In genomic region chr2:18979675-18980074, GRCm38 (mm10) we compare ENCODE assay signal across 28 mouse cellular contexts. TPM values are rescaled to one million over a fixed set of nuclear protein-coding genes. Genes with fewer than 3 reads are reported as not detected.
A peak's percentile ranks its signal among the peaks of the same experiment; 100 is the strongest.
DNase-seq lines count a peak whose midpoint lies in the region; ATAC-seq and TF ChIP-seq lines count a peak whose summit lies in the region.
"Had no signal": no experiment of that assay in that cellular context is flagged by ENCODE, and none has a peak within 500 bp of the region (broad histone marks: within the 10 kb centered on the region; RNA-seq: fewer than 3 reads in every experiment).

No protein-coding gene starts in this region.

- H3K4me3 ChIP-seq in neural tube, embryonic 12.5 days = no peak overlapping the region
- H3K4me3 ChIP-seq in myocyte = no peak overlapping the region
- no peak overlapping the region for H3K4me3 ChIP-seq in kidney, embryonic 14.5 days (ENCODE audit: low read length)
- H3K4me3 ChIP-seq: embryonic facial prominence, embryonic 13.5 days; forebrain, embryonic 10.5 days; heart, adult 2 months; heart, embryonic 13.5 days; hindbrain, embryonic 10.5 days; limb, embryonic 10.5 days; limb, embryonic 15.5 days; liver, embryonic 15.5 days; midbrain, embryonic 10.5 days; midbrain, embryonic 15.5 days had no signal

- H3K4me1 ChIP-seq in neural tube, embryonic 12.5 days = peaks cover 9% of the 10 kb centered on the region; the same call in 1 of the 2 replicates
- H3K4me1 ChIP-seq in kidney, embryonic 14.5 days (ENCODE audit: control insufficient read depth, insufficient read depth, low read length) = no peaks in the 10 kb centered on the region; the same call in 1 of the 2 replicates
- H3K4me1 ChIP-seq: midbrain, embryonic 15.5 days had no signal

- no peak for DNase-seq in frontal cortex, postnatal 25 days (ENCODE audit: low spot score in 2 of 2)
- no peak for DNase-seq in neural tube, embryonic 10.5 days (ENCODE audit: extremely low spot score, low spot score)
- DNase-seq in natural killer cell, adult 2 months (ENCODE audit: low spot score in 2 of 2) = no peak
- DNase-seq: adrenal gland, postnatal 14 days; cerebellum, adult 18-20 months; cerebellum, postnatal 10 days; gastrocnemius, postnatal 36 days; heart, adult 2 months; heart, postnatal 10 days; kidney, adult 18-20 months; kidney, postnatal 36 days; lung, embryonic 14.5 days; thymus, postnatal 25 days had no signal

- no peak overlapping the region for H3K9ac ChIP-seq in neural tube, embryonic 12.5 days
- H3K9ac ChIP-seq in kidney, embryonic 14.5 days (ENCODE audit: low read depth, low read length) = no peak overlapping the region
- H3K9ac ChIP-seq: embryonic facial prominence, embryonic 13.5 days; heart, embryonic 13.5 days; limb, embryonic 15.5 days; liver, embryonic 15.5 days; lung, embryonic 14.5 days; midbrain, embryonic 15.5 days had no signal

- WGBS in neural tube, embryonic 12.5 days = 47% methylated on average over 7 of the region's 7 CpGs
- 74% methylated on average over 7 of the region's 7 CpGs for WGBS in kidney, embryonic 14.5 days

- no peak for TF ChIP-seq POLR2A in myocyte (IDR thresholded peaks at IDR 0.05; ENCODE audit: insufficient read length, low read depth)

- peaks cover 39% of the 10 kb centered on the region for H3K79me2 ChIP-seq in myocyte (ENCODE audit: control insufficient read depth, insufficient read depth)

- ATAC-seq in frontal cortex, adult (ENCODE audit: low TSS enrichment) = peak; percentile 93
- no peak for ATAC-seq in neural tube, embryonic 12.5 days (ENCODE audit: low FRiP score, low read depth)
- no peak for ATAC-seq in kidney, embryonic 14.5 days (ENCODE audit: low FRiP score, low TSS enrichment)
- ATAC-seq: forebrain, embryonic 16.5 days; hindbrain, embryonic 16.5 days; midbrain, embryonic 15.5 days had no signal

- H3K9me3 ChIP-seq in neural tube, embryonic 12.5 days = no peaks in the 10 kb centered on the region
- H3K9me3 ChIP-seq in kidney, embryonic 14.5 days (ENCODE audit: control insufficient read depth, low read length) = peaks cover 3% of the 10 kb centered on the region; the same call in 1 of the 2 replicates
- H3K9me3 ChIP-seq: embryonic facial prominence, embryonic 13.5 days; forebrain, embryonic 10.5 days; heart, embryonic 13.5 days; hindbrain, embryonic 10.5 days; limb, embryonic 10.5 days; limb, embryonic 15.5 days; liver, embryonic 15.5 days; midbrain, embryonic 10.5 days; midbrain, embryonic 15.5 days had no signal

- no peak overlapping the region for H3ac ChIP-seq in myocyte (ENCODE audit: control insufficient read depth, insufficient read length)

- no peaks in the 10 kb centered on the region for H3K27me3 ChIP-seq in neural tube, embryonic 12.5 days (replicated peaks)
- H3K27me3 ChIP-seq in myocyte (ENCODE audit: control insufficient read depth, insufficient read depth, insufficient read length) = no peaks in the 10 kb centered on the region
- no peaks in the 10 kb centered on the region for H3K27me3 ChIP-seq in kidney, embryonic 14.5 days (ENCODE audit: control insufficient read depth, insufficient read depth, low read length)
- H3K27me3 ChIP-seq: embryonic facial prominence, embryonic 13.5 days; heart, embryonic 13.5 days; limb, embryonic 15.5 days; liver, embryonic 15.5 days; midbrain, embryonic 15.5 days had no signal

- H3K36me3 ChIP-seq in neural tube, embryonic 12.5 days = no peaks in the 10 kb centered on the region
- H3K36me3 ChIP-seq in myocyte (ENCODE audit: control insufficient read depth, insufficient read depth) = no peaks in the 10 kb centered on the region
- no peaks in the 10 kb centered on the region for H3K36me3 ChIP-seq in kidney, embryonic 14.5 days (ENCODE audit: control insufficient read depth, insufficient read depth, low read length)
- H3K36me3 ChIP-seq: embryonic facial prominence, embryonic 13.5 days; forebrain, embryonic 10.5 days; heart, embryonic 13.5 days; hindbrain, embryonic 10.5 days; limb, embryonic 10.5 days; limb, embryonic 15.5 days; liver, embryonic 15.5 days; midbrain, embryonic 10.5 days; midbrain, embryonic 15.5 days had no signal

- 0 out of 2 replicates have a peak overlapping the region, but pooled peaks have one; percentile 7 for H3K4me2 ChIP-seq in neural tube, embryonic 12.5 days (replicated peaks)
- no peak overlapping the region for H3K4me2 ChIP-seq in myocyte (ENCODE audit: low read depth)
- H3K4me2 ChIP-seq in kidney, embryonic 14.5 days (replicated peaks; ENCODE audit: low read depth, low read length) = no peak overlapping the region
- H3K4me2 ChIP-seq: embryonic facial prominence, embryonic 13.5 days; heart, embryonic 13.5 days; limb, embryonic 15.5 days; liver, embryonic 15.5 days; lung, embryonic 14.5 days; midbrain, embryonic 15.5 days had no signal

- no peak overlapping the region for H3K27ac ChIP-seq in neural tube, embryonic 12.5 days
- H3K27ac ChIP-seq in kidney, embryonic 14.5 days (ENCODE audit: low read depth, low read length) = no peak overlapping the region
- H3K27ac ChIP-seq: embryonic facial prominence, embryonic 13.5 days; forebrain, embryonic 10.5 days; heart, adult 2 months; heart, embryonic 13.5 days; hindbrain, embryonic 10.5 days; limb, embryonic 10.5 days; limb, embryonic 15.5 days; liver, embryonic 15.5 days; midbrain, embryonic 10.5 days; midbrain, embryonic 15.5 days had no signal

TF ChIP-seq in myocyte, 11 proteins besides CTCF, POLR2A, EP300 and RAD21:
- TF ChIP-seq E2F4 (IDR thresholded peaks at IDR 0.05; ENCODE audit: insufficient read depth) (no peak), MYOD1 (IDR thresholded peaks at IDR 0.05; ENCODE audit: control insufficient read depth in 1 of 3, insufficient read length in 2 of 3, low read depth in 2 of 3) (peak in 2 of 3 experiments; percentile 28 to 66), MYOG (IDR thresholded peaks at IDR 0.05; ENCODE audit: control insufficient read depth in 1 of 3, insufficient read depth in 1 of 3, insufficient read length in 2 of 3, low read depth in 2 of 3) (peak in 1 of 3 experiments; percentile 56), CEBPB (IDR thresholded peaks at IDR 0.05; ENCODE audit: insufficient read depth, poor library complexity, severe bottlenecking) (no peak), USF1 (IDR thresholded peaks at IDR 0.05; ENCODE audit: low read depth) (no peak), TCF3 (IDR thresholded peaks at IDR 0.05; ENCODE audit: insufficient read length, low read depth) (no peak), TCF12 (IDR thresholded peaks at IDR 0.05; ENCODE audit: insufficient read depth, poor library complexity, severe bottlenecking) (no peak), REST (IDR thresholded peaks at IDR 0.05; ENCODE audit: insufficient read depth, insufficient read length) (no peak)
TF ChIP-seq in myocyte: peak in this region for 2.

RNA-seq across cellular contexts. Expression of gene Pip4k2a, which starts 18.3 kb away (rescaled TPM):
- 14.3 and 15.1 TPM in 2 replicates for polyA plus RNA-seq in neural tube, embryonic 12.5 days (2016; fragmentation: Nextera tagmentation; extraction: Ambion mirVana)
- polyA plus RNA-seq in myocyte (2012; fragmentation: generic; extraction: Trizol) = 10.4 TPM
- polyA plus RNA-seq in kidney, embryonic 14.5 days (2014; fragmentation: Nextera tagmentation; extraction: Ambion mirVana) = 10.1 and 14.3 TPM in 2 replicates

RNA-seq across cellular contexts. Expression of gene 4930426L09Rik, which starts 18.5 kb away (rescaled TPM):
- 0.39 and 0.63 TPM in 2 replicates for polyA plus RNA-seq in neural tube, embryonic 12.5 days (2016; fragmentation: Nextera tagmentation; extraction: Ambion mirVana)
- 0.35 TPM for polyA plus RNA-seq in myocyte (2012; fragmentation: generic; extraction: Trizol)
- 0.21 and 0.47 TPM in 2 replicates for polyA plus RNA-seq in kidney, embryonic 14.5 days (2014; fragmentation: Nextera tagmentation; extraction: Ambion mirVana)
